Comparison of ENCODE assay signal across 10 mouse cellular contexts in genomic region chr10:29106962-29107361, GRCm38 (mm10). TPM values are rescaled to one million over a fixed set of nuclear protein-coding genes. Genes with fewer than 3 reads are reported as not detected.
DNase-seq lines count a peak whose midpoint lies in the region; ATAC-seq lines count a peak whose summit lies in the region.
"Had no signal": no experiment of that assay in that cellular context is flagged by ENCODE, and none has a peak within 500 bp of the region (broad histone marks: within the 10 kb centered on the region; RNA-seq: fewer than 3 reads in every experiment).

No protein-coding gene starts in this region.

- H3K36me3 ChIP-seq in midbrain, embryonic 13.5 days, result no peaks in the 10 kb centered on the region
- no peaks in the 10 kb centered on the region for H3K36me3 ChIP-seq in midbrain, embryonic 15.5 days (replicated peaks)
- H3K36me3 ChIP-seq in forebrain, embryonic 12.5 days (replicated peaks), result no peaks in the 10 kb centered on the region
- H3K36me3 ChIP-seq in splenic B cell, adult 2 months (ENCODE audit: control insufficient read depth, insufficient read depth, low read length, poor library complexity, severe bottlenecking), result no peaks in the 10 kb centered on the region

- no peak overlapping the region for H3K27ac ChIP-seq in midbrain, embryonic 13.5 days
- no peak overlapping the region for H3K27ac ChIP-seq in midbrain, embryonic 15.5 days
- no peak overlapping the region for H3K27ac ChIP-seq in forebrain, embryonic 12.5 days

- no peak overlapping the region for H3K4me3 ChIP-seq in midbrain, embryonic 13.5 days (replicated peaks)
- no peak overlapping the region for H3K4me3 ChIP-seq in midbrain, embryonic 15.5 days
- H3K4me3 ChIP-seq in forebrain, embryonic 12.5 days (replicated peaks), result no peak overlapping the region

- no peaks in the 10 kb centered on the region for H3K9me3 ChIP-seq in midbrain, embryonic 13.5 days
- no peaks in the 10 kb centered on the region for H3K9me3 ChIP-seq in midbrain, embryonic 15.5 days
- H3K9me3 ChIP-seq in forebrain, embryonic 12.5 days, result no peaks in the 10 kb centered on the region

- no peaks in the 10 kb centered on the region for H3K4me1 ChIP-seq in midbrain, embryonic 13.5 days (replicated peaks)
- H3K4me1 ChIP-seq in midbrain, embryonic 15.5 days, result no peaks in the 10 kb centered on the region
- no peaks in the 10 kb centered on the region for H3K4me1 ChIP-seq in forebrain, embryonic 12.5 days

- ATAC-seq in frontal cortex, adult (ENCODE audit: low TSS enrichment), result peak; percentile 83
- ATAC-seq in midbrain, embryonic 13.5 days, result peak; percentile 34; the same call in 1 of the 2 replicates
- ATAC-seq in midbrain, embryonic 15.5 days (replicated peaks), result no peak
- ATAC-seq in forebrain, embryonic 12.5 days (ENCODE audit: low FRiP score), result peak; percentile 41; the same call in 1 of the 2 replicates
- ATAC-seq in erythroid progenitor cell, adult 5-6 weeks (replicated peaks; ENCODE audit: low FRiP score, poor library complexity, severe bottlenecking), result no peak

- 15% methylated on average over 4 of the region's 4 CpGs for WGBS in midbrain, embryonic 13.5 days
- 18% methylated on average over 4 of the region's 4 CpGs for WGBS in midbrain, embryonic 15.5 days
- 15% methylated on average over 4 of the region's 4 CpGs for WGBS in forebrain, embryonic 12.5 days

- no peak overlapping the region for H3K4me2 ChIP-seq in midbrain, embryonic 13.5 days (replicated peaks)
- H3K4me2 ChIP-seq in midbrain, embryonic 15.5 days, result no peak overlapping the region
- H3K4me2 ChIP-seq in forebrain, embryonic 12.5 days, result no peak overlapping the region

- no peak for DNase-seq in frontal cortex, postnatal 10 days (ENCODE audit: low spot score in 2 of 2)
- peak; percentile 4 for DNase-seq in splenic B cell, adult 2 months (ENCODE audit: low read depth, low spot score)
- DNase-seq in right cerebral cortex, postnatal 10 days (ENCODE audit: low spot score in 2 of 2), result no peak
- DNase-seq: gastrocnemius, postnatal 36 days had no signal

- H3K9ac ChIP-seq in midbrain, embryonic 13.5 days (replicated peaks), result no peak overlapping the region
- H3K9ac ChIP-seq in midbrain, embryonic 15.5 days, result no peak overlapping the region
- H3K9ac ChIP-seq in forebrain, embryonic 12.5 days, result no peak overlapping the region

- no peaks in the 10 kb centered on the region for H3K27me3 ChIP-seq in midbrain, embryonic 13.5 days
- H3K27me3 ChIP-seq in midbrain, embryonic 15.5 days (replicated peaks), result no peaks in the 10 kb centered on the region
- no peaks in the 10 kb centered on the region for H3K27me3 ChIP-seq in forebrain, embryonic 12.5 days
- H3K27me3 ChIP-seq in splenic B cell, adult 2 months (ENCODE audit: control insufficient read depth, insufficient read depth, low read length, poor library complexity, severe bottlenecking), result no peaks in the 10 kb centered on the region

RNA-seq across cellular contexts. Expression of gene Soga3, which starts 36.7 kb away (rescaled TPM):
- polyA plus RNA-seq in midbrain, embryonic 13.5 days (2015; fragmentation: Nextera tagmentation; extraction: Ambion mirVana), result 89.9 and 96.3 TPM in 2 replicates
- 112 and 119 TPM in 2 replicates for polyA plus RNA-seq in midbrain, embryonic 15.5 days (2015; fragmentation: Nextera tagmentation; extraction: Ambion mirVana)
- 67.4 and 71.0 TPM in 2 replicates for polyA plus RNA-seq in forebrain, embryonic 12.5 days (2016; fragmentation: Nextera tagmentation; extraction: Ambion mirVana)
- not detected in 2 replicates for total RNA-seq in erythroid progenitor cell, adult 5-6 weeks (2015; ENCODE audit: low replicate concordance)
- total RNA-seq in erythroid progenitor cell, adult 5-6 weeks (2017; ENCODE audit: low replicate concordance), result not detected in 2 replicates
- total RNA-seq: gastrocnemius, postnatal 36 days; neutrophil, adult 5-6 weeks had no signal

Comparison
In these comparisons a context has a peak if more than half of its experiments do, and no peak if none do; other contexts are left out.
1. ATAC-seq: peak in frontal cortex, adult (single experiment), midbrain, embryonic 13.5 days (single experiment) and forebrain, embryonic 12.5 days (single experiment); none in midbrain, embryonic 15.5 days (single experiment) and erythroid progenitor cell, adult 5-6 weeks (single experiment).